Mouse (Mus musculus): ENCODE results near the gene Atl1. TPM values are rescaled to one million over a fixed set of nuclear protein-coding genes. Genes with fewer than 3 reads are reported as not detected.
A peak's percentile ranks its signal among the peaks of the same experiment; 100 is the strongest.

Gene Atl1
- 90.2 and 117 TPM in 2 replicates for polyA plus RNA-seq (2012; rRNA removed)

DNA sequence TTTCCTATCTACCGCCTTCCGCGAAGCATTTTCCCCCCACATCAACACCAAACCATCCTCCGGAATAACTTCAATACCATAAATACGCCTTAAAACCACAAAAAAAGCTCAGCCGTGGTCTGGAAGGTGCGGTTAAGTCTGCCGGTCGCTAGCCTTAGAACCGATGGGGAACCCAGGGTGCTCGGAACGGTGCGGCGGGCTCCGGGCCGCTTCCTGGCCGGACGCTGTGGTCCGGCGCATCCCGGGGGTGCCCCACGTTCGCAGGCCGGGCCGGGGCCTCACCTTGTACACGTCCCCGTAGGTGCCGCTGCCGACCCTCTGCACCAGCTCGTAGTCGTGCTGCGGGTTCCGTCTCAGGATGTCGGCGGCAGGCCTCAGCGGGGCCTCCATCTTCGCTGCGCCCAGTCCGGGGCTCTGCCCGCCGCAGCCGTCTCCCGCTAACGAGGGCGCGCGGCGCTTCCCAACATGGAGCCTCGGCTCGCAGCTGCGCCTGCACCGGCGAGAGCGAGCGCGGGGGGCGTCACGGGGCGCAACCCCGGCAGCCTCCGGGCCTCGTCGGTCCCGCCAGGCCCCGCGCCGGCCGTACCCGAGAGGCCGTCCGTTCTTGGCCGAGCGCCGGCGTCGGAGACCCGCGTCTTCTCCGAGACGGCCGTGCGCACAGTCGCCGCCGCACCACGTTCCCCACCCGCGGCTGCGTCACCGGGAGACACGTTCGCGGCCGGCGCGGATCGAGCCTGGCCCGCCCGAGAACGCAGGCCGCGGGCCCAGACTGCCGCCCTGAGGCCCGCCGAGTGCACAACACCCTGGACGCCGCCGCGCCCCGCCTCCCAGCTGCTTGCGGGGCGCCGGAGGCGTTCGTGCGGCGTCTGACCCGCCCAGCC lies at the start of gene Atl1, which contains the start of gene Map4k5:
Gene Atl1 (plus strand): TSS at position 244 of the 881 bp plus-strand sequence.
Gene Map4k5 (minus strand): TSS at position 830 of the 881 bp plus-strand sequence.
- peak; percentile 53 to 89 for DNase-seq (ENCODE audit: extremely low spot score in 1 of 2, low spot score in 1 of 2)

DNA sequence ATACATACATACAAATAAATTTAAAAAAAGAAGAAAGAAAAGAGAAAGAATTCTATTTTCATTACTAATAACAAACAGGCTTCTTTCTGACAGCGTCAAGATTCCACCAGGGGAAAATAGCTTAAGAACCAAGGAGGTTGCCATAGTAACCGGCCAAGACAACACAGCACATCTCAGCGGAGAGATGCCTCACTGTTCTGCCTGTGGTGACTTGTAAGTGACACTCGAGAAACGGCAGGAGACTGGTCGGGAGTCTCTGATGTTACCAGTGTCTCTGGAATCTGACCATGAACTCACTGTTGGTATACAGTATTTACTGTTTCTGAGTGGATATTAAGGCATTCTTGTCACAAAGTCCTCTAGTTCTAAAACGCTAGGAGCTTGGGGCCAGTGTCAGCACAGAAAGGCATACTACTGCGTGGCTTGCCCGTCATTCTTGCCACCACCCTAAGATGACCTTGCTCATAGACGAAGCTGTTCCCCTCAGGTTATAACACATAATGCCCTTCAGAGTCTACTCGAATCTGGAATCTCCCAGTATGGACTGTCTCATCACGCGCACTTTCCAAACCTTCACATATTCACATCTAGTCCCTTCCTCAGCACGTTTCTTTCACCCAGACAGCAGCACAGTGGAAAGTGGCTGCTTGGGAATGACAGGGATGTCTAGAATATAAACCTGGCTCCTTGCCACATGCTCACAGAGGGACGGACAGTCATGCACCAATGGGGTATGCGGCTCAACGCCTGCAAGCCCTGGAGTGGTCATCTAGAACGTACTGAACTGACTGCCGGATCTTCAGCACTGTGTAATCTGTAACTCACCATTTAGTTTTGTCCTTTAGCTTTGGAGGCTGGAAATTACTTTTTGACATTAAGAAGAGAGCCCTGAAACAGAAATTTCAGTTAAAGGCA lies 48.6 kb upstream of the Atl1 start:
- peak; percentile 32 to 70 for DNase-seq (ENCODE audit: extremely low spot score in 1 of 2, low spot score in 1 of 2)

DNA sequence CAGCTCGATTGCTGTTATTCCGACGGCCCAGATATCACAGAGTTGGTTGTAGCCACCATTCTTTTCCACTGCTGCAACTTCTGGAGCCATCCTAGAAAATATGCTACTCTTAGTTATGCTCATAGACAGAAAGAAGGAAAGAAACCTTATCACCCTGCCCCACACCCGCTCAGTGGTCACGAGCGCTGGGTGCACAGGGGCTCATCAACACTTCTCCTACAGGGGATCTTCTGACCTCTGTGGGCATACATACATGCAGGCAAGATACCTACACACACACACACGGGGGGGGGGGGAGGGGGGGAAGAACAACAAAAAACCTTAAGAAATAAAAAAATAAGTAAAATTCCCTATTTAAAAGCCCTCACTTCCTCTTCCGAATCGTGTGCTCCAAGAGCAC lies 46.7 kb upstream of the Atl1 start:
- no peak for DNase-seq (ENCODE audit: extremely low spot score in 1 of 2, low spot score in 1 of 2)

DNA sequence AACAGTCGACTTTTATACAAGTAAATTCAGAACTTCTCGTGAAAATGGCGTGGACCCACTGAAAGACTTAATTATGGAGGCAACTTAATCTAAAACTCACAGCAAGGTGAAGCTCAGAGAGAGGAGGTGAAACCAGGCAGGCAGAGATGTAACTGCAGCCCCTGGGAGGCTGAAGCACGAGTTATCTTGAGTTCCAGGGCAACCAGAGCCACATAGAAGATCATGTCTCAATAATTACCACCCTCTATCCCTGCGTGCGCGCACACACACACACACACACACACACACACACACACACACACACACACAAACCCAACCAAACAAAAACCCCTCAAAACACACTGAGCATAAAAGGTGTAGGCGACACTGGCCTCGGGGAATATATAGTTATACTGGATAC lies 45.9 kb upstream of the Atl1 start:
- no peak for DNase-seq (ENCODE audit: extremely low spot score in 1 of 2, low spot score in 1 of 2)

DNA sequence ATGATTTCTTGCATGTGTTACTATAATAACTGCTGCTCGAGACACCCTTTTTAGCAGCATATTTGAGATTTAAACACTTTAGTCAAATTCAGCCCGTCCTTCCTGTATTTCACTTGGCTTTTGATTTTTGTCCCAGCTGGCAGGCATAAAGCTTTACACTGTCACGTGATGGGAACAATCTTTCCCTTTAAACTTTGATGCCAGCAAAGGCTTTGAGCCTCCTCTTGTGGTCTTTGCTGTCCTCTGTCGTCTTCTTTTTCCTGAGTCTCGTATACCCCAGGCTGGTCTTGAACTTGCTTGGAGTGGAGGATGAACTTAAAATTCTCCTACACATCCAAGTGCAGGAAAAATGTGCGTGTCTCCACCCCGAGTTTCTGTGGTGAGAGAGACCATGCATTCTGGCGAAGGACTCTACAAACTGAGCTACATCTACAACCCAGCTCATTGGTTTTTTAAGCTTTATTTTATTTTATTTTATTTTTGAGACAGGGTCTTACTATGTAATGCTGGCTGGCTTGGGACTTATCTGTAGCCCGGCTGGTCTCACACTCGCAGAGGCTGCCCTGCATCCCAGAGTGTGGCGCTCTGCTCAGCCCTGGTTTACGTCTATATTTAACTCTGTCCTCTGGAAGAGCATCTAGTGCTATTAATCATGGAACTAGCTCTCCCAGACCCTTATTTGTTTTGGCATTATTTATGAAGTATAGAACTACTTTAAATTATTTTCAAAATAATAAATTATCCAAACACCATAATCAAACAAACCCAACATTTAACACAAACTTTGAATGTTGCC lies 44.1 kb upstream of the Atl1 start:
- DNase-seq (ENCODE audit: extremely low spot score in 1 of 2, low spot score in 1 of 2) = no peak

DNA sequence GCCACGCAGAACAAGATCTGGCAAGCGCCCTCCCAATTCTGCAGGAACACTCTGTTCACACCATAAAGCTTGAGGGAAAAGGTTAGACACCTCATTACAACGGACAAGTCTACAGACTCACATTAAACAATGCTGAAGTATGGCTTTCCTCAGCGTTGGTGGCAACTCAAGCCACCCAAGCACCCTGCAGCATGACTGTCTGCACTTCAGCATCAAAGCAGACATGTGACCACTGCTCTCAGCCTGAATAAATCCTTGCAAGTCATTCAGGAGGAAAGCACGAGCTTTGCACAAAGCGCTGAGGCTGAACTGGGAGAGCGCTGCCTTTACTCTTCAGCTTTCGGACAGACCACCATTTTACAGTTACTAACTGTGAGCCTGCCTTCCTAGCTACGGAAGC lies 40.1 kb upstream of the Atl1 start:
- DNase-seq (ENCODE audit: extremely low spot score in 1 of 2, low spot score in 1 of 2) = no peak

DNA sequence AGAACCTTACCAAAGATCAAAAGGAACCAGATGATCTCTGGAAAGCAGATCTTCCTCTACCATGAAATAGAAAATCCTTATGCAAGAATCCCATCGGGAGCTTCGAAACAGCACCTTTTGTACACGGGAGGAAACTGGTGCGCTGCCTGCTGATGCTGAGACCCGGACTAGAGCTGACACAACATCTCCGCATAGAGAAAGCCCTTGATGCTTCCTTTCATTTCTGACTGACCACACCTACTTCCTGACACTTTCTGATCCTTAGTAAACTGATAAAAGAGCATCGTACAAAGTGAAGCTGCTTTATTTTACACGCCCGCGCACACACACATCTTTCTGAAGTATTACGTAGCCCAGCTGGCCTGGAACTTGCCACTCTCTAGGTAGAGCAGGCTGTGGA lies 39.0 kb upstream of the Atl1 start:
- DNase-seq (ENCODE audit: extremely low spot score in 1 of 2, low spot score in 1 of 2) = no peak

DNA sequence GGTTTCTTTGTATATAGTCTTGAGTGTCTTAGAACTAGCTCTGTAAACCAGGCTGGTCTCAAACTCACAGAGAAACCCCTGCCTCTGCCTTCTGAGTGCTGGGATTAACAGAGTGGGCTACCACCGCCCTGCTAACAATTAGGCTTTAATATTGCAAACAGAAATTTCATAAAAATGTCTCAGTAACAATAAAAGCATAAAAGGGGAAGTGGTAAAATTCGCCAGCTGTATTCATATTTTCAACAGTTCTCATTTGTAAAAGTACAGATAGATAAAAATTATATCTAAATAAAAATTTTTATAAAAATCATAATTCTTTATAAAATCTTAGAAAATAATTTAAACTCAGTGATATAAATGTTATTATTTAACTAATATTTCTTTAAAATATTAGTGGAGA lies 38.5 kb upstream of the Atl1 start:
- no peak for DNase-seq (ENCODE audit: extremely low spot score in 1 of 2, low spot score in 1 of 2)

DNA sequence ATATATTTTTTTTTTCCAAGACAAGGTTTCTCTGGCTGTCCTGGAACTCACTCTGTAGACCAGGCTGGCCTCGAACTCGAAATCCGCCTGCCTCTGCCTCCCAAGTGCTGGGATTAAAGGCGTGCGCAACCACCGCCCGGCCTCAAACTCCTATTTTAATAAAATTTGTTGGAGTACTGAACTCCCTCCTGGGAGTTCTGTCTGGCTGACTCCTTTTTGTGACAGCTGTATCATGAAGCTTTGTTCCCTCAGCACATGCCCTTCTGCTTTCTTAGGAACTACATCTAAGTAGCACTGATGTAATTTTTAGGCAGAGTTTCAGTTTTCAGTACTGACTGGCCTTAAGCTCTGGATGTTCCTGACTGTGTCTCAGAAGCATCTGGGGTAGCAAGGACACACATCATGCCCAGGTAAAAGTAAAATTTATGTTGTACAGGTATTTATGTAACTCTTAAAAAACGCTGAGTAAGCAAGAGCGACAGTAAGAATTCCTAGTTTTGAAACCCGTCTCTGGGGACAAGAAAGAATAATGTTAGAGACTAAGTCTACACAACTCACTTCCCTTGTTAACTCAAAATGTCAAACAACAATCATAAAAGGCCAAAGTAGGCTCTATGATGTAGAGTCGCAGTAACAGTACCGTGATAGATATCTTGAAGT lies 36.6 kb upstream of the Atl1 start:
- no peak for DNase-seq (ENCODE audit: extremely low spot score in 1 of 2, low spot score in 1 of 2)

DNA sequence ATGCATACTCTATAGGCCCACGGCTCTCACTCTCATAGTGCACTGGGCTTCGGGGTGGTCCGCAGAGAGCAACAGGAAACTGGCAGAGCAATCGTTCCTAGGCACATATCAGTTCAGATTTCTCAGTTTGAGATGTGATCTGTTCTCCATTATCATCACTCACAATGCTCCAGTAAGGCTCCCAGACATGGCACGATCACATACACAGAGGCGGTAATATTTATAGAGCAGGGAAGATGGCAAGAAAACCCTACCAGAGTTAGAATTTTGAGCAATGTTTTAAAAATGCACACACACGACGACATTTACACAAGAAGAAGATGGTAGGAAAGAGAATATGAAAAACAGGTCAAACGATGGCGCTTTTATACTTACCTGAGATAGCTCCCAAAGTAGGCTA lies 36.0 kb upstream of the Atl1 start:
- peak in 1 of 2 experiments; percentile 54 for DNase-seq (ENCODE audit: extremely low spot score in 1 of 2, low spot score in 1 of 2)

DNA sequence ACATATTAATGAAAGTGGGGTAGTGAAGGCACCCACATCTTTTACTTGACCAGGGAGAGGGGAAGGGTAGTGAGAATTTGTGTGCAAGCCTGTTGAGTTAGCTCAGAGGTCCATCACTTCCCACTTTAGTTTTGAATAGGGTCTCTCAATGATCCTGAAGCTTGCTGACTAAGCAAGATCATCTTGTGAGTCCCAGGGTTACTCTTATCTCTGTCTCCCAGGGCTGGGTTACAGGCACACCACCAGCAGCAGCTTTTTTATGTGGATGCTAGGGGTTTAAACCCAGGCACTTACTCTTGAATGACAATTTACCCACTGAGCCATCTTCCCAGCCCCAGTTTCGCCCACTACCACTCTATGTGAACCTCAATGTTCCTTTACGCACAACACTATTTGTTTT lies 34.8 kb upstream of the Atl1 start:
- no peak for DNase-seq (ENCODE audit: extremely low spot score in 1 of 2, low spot score in 1 of 2)

DNA sequence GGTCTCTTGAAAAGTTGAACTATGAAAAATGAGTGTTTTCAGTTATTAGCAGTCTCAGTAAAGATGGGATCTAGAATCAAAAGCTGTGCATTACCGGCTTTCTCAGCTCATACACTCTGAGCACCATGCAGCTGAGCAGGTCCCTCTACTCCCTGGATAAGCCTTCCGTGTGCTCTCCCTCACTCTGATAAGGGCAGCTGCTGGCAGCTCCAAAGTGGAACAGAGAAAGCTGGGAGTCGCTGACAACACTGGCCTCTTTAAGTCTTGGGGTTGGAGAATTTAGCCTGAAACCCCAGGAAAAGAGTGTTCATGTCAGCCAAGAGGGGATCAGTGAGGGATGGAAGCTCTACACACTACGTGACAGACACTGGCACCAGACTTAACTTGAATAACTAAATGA lies 33.6 kb upstream of the Atl1 start:
- DNase-seq (ENCODE audit: extremely low spot score in 1 of 2, low spot score in 1 of 2) = no peak

DNA sequence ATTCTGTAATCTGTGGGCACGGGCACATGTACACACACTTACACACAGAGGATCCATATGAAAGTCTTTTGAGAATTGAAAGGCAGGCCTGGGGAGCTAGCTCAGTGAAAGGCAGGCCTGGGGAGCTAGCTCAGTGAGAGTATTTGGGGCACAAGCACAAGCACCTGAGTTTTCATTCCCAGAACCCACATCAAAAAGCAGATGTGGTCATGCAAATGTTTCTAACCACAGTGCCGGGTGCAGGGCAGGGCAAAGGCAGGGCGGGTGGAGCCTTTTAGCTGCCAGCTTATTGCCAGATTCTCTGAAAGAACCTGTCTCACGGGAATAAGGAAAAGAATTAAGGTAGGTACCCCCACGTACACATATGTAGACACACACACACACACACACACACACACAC lies 28.9 kb upstream of the Atl1 start:
- no peak for DNase-seq (ENCODE audit: extremely low spot score in 1 of 2, low spot score in 1 of 2)

DNA sequence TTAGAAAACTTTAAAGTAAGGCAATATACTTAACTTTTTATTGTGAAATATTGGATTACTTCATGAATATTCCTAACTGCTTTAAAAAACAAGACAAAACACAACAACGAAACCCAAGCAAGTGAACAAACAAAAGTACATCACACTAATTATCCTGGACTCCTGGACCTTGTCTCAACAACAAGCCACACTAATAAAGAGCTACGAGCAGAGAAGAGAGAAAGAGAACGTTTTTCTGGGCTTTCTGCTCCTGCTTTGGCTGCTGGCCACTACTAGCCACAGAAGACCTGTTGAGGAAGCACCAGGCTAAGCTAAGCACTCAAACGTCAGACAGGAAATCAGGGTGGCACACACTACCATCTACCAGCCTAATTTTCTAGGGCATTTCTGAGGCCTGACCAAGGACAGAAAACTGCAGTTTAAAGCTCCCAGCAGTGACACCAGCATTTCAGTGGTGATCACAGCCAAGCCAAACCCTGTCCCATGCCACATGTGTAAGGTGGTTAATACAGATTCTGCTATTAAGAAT lies 28.2 kb upstream of the Atl1 start:
- no peak for DNase-seq (ENCODE audit: extremely low spot score in 1 of 2, low spot score in 1 of 2)

DNA sequence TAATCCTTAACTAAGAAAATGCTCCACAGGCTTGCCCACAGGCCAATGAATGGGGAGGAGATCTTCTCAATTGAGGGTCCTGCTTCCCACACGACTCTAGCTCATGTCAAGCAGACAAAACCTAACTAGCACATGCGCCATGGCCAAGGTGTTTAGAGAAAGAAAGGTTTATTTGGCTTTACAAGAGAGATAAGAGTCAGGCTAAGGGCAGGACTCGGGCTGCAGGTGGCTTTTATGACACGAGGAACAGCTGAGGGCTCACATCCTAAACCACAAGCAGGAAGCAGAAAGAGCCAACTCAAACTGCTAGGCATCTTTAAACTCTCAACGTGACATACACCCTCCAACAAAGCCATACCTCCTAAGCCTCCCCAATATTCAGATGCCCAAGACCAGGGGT lies 25.1 kb upstream of the Atl1 start:
- DNase-seq (ENCODE audit: extremely low spot score in 1 of 2, low spot score in 1 of 2) = no peak

DNA sequence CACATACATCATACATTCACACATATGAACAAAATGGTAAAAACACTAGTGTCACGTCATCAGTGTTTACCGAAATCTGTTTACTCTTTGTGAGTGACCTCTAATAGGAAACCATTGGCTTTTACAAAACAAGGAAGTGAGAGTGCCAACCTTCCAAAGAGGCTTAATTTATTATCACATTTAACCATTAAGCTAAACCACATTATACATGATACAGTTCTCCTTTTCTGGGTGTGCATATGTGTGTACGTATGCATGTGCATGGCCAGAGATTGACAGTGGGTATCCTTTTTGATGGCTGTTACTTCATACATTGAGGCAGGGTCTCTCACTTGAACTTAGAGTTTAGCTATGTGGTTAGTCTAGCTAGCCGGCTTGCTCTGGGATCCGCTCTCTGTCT lies 20.8 kb upstream of the Atl1 start:
- no peak for DNase-seq (ENCODE audit: extremely low spot score in 1 of 2, low spot score in 1 of 2)

DNA sequence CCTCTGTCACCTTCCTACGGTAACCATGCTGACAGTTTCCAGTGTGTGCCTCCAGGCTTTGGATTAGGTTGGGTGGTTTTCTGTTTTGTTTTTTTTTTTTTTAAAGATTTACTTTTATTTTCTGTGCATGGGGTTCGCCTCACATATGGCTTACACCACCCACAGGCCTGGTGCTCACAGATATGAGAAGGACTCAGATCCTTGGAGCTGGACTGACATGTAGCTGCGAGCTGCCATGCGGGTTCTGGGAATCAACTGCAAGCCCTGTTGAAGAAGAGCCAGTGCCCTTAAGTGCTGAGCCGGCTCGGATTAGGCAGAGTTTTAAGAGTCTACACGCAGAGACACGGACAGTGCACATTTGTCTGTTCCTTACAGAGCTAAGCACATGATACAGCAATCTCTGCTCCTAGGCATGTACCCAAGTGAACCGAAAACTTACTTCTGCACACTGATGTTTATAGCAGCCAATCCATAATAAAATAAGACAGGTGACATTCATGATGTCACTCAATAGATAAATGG lies 14.5 kb upstream of the Atl1 start:
- DNase-seq (ENCODE audit: extremely low spot score in 1 of 2, low spot score in 1 of 2) = no peak

DNA sequence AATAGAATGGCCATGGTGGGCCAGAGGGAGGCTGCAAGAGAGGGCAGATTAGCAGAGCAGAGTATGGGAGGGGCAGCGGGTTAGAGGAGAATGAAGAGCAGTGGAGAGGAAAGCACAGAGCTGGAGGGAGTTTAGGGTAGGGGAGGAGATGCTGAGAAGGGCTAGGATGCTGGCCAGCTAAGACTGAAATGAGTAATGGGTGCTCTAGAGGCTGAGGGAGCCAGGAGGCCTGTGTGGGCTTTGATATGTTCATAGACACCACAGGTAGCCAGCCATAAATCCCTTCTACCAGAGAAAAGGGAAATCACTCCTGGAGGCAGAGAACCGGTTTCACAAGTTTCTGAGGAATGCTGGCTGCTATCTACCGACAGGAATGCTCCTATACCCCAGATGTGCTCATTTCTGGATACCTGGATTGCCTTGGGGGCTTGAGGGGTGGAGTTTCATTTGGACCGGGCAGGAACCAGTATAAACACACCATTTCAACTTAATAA lies 13.2 kb upstream of the Atl1 start:
- DNase-seq (ENCODE audit: extremely low spot score in 1 of 2, low spot score in 1 of 2) = no peak

DNA sequence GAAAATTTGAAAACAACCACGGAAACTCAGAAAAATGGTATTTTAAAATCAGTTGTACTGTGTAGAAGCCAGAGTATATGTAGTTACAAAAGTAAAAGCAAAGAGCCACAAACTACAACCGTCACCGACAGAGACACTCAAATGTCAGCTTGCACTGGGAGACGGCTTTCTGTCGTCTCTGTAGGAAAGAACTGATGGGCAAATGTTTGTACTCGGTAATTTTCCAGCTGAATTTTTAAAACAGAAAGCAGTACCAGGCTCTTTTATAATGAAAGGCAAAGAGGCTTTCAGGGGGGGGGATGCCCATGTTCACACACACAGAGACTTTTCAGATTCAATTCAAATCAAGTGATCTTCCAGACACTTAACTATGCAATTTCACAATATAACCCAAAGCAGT lies 12.7 kb upstream of the Atl1 start:
- no peak for DNase-seq (ENCODE audit: extremely low spot score in 1 of 2, low spot score in 1 of 2)
